Mouse (Mus musculus) urinary bladder, adult 2 months (tissue): ENCODE measurements around the gene Olfr1353. TPM values are rescaled to one million over a fixed set of nuclear protein-coding genes. Genes with fewer than 3 reads are reported as not detected.
"Not testable (repeated sequence)": the region's sequence is repeated elsewhere in the genome, so short reads cannot be mapped to it uniquely, and the experiment has no call there.

ENCODE experiments used
- DNase-seq: peaks from one replicate; pipeline ENCODE4 v3.0.0; 2022; ENCODE audit warnings: low spot score
- polyA plus RNA-seq: library from polyadenylated mRNA; depleted of rRNA; stranded (reverse); fragments of >200 nt; gene quantifications from 2 replicates; pipeline ENCODE4 v1.2.3, GENCODE M21; 2012; rRNA removed

The Olfr1353 gene
- not detected in 2 replicates for polyA plus RNA-seq

GRCm38 (mm10) chr10:78963009-78963408 is at the start of gene Olfr1353:
TSS of gene Olfr1353 (plus strand) at chr10:78963309.
- not testable (repeated sequence) for DNase-seq

GRCm38 (mm10) chr10:78950336-78950735 is 12.8 kb upstream of the Olfr1353 start, which contains the start of gene Olfr8:
TSS of gene Olfr8 (plus strand) at chr10:78950636.
- DNase-seq = not testable (repeated sequence)

GRCm38 (mm10) chr10:78980750-78981149 is 17.6 kb downstream of the Olfr1353 start, which contains the start of gene Olfr1352:
TSS of gene Olfr1352 (plus strand) at chr10:78981050.
- no peak for DNase-seq

GRCm38 (mm10) chr10:79012172-79012571 is 49.1 kb downstream of the Olfr1353 start, which contains the start of gene Olfr1351:
TSS of gene Olfr1351 (plus strand) at chr10:79012472.
- DNase-seq = no peak

Other genes with a start within 250 kb of the Olfr1353 start
- 0.09 TPM in 1 of 2 replicates, not detected in the other for gene Casp14, start 245.0 kb upstream of the Olfr1353 start, polyA plus RNA-seq
- 0.03 TPM in 1 of 2 replicates, not detected in the other for gene Ccdc105, start 210.2 kb upstream of the Olfr1353 start, polyA plus RNA-seq
- gene Slc1a6, start 182.8 kb upstream of the Olfr1353 start, polyA plus RNA-seq = 1.3 and 1.4 TPM in 2 replicates
- gene Olfr1356, start 111.1 kb upstream of the Olfr1353 start, polyA plus RNA-seq = not detected in 2 replicates
- not detected in 2 replicates for gene Olfr1355, start 87.8 kb upstream of the Olfr1353 start, polyA plus RNA-seq
- gene Olfr1354, start 50.1 kb upstream of the Olfr1353 start, polyA plus RNA-seq = not detected in 2 replicates
- not detected in 2 replicates for gene Olfr8, start 12.7 kb upstream of the Olfr1353 start, polyA plus RNA-seq
- gene Olfr1352, start 17.7 kb downstream of the Olfr1353 start, polyA plus RNA-seq = not detected in 2 replicates
- not detected in 2 replicates for gene Olfr1351, start 49.2 kb downstream of the Olfr1353 start, polyA plus RNA-seq
- gene Olfr57, start 65.4 kb downstream of the Olfr1353 start, polyA plus RNA-seq = not detected in 2 replicates
- 11.1 and 14.0 TPM in 2 replicates for gene 2610008E11Rik, start 134.3 kb downstream of the Olfr1353 start, polyA plus RNA-seq
- not detected in 2 replicates for gene Vmn2r80, start 185.5 kb downstream of the Olfr1353 start, polyA plus RNA-seq